16 mouse cellular contexts compared by ENCODE assay signal in genomic region chr6:61763379-61763778, GRCm38 (mm10).
"Had no signal": no experiment of that assay in that cellular context is flagged by ENCODE, and none has a peak within 500 bp of the region (broad histone marks: within the 10 kb centered on the region; RNA-seq: fewer than 3 reads in every experiment).

No protein-coding gene starts in this region.

- H3K9ac ChIP-seq: lung, embryonic 14.5 days; midbrain, embryonic 13.5 days; midbrain, embryonic 15.5 days; neural tube, embryonic 12.5 days; stomach, embryonic 15.5 days had no signal

- H3K4me2 ChIP-seq: lung, embryonic 14.5 days; midbrain, embryonic 11.5 days; midbrain, embryonic 13.5 days; midbrain, embryonic 15.5 days; neural tube, embryonic 12.5 days; stomach, embryonic 15.5 days had no signal

- H3K4me1 ChIP-seq: megakaryocyte, embryonic 14.5 days; midbrain, embryonic 13.5 days; midbrain, embryonic 15.5 days; neural tube, embryonic 12.5 days; stomach, embryonic 15.5 days had no signal

- H3K9me3 ChIP-seq: megakaryocyte, embryonic 14.5 days; midbrain, embryonic 13.5 days; midbrain, embryonic 15.5 days; neural tube, embryonic 12.5 days; stomach, embryonic 15.5 days had no signal

- DNase-seq: lung, adult 18-20 months; lung, embryonic 14.5 days; lung, postnatal 14 days; lung, postnatal 36 days; right cerebral cortex, postnatal 14 days; thymus, adult 2 months; thymus, postnatal 25 days; thymus, postnatal 4 days had no signal

- ATAC-seq: midbrain, embryonic 13.5 days; midbrain, embryonic 15.5 days had no signal

- H3K27ac ChIP-seq: macrophage; midbrain, embryonic 13.5 days; midbrain, embryonic 15.5 days; neural tube, embryonic 12.5 days; stomach, embryonic 15.5 days; stomach, postnatal 0 days had no signal

- H3K27me3 ChIP-seq: megakaryocyte, embryonic 14.5 days; midbrain, embryonic 13.5 days; midbrain, embryonic 15.5 days; neural tube, embryonic 12.5 days; stomach, embryonic 15.5 days had no signal

- H3K4me3 ChIP-seq: megakaryocyte, embryonic 14.5 days; midbrain, embryonic 13.5 days; midbrain, embryonic 15.5 days; neural tube, embryonic 12.5 days; stomach, embryonic 15.5 days had no signal

- H3K36me3 ChIP-seq: midbrain, embryonic 13.5 days; midbrain, embryonic 15.5 days; neural tube, embryonic 12.5 days; stomach, embryonic 15.5 days had no signal
